Mouse (Mus musculus) gonadal fat pad, adult 2 months (tissue): ENCODE measurements at regions not wholly inside any gene's neighbourhood (a gene's known extent, or its start where the extent isn't known, plus 50 kb on each side); places are given as distances from the start of the nearest gene placed in this dataset.

Experiments
- DNase-seq: peaks from one replicate; pipeline ENCODE4 v3.0.0-alpha.2; 2012; ENCODE audit warnings: low read depth

GRCm38 (mm10) chr8:8274987-8275386, 386.1 kb downstream of the Efnb2 start:
- DNase-seq = no peak

- DNase-seq = no peak
These were observed 386.8 kb downstream of the Efnb2 start for GRCm38 (mm10) chr8:8274211-8274641.

- no peak for DNase-seq
These were observed 402.2 kb downstream of the Efnb2 start for GRCm38 (mm10) chr8:8258855-8259254.

DNA sequence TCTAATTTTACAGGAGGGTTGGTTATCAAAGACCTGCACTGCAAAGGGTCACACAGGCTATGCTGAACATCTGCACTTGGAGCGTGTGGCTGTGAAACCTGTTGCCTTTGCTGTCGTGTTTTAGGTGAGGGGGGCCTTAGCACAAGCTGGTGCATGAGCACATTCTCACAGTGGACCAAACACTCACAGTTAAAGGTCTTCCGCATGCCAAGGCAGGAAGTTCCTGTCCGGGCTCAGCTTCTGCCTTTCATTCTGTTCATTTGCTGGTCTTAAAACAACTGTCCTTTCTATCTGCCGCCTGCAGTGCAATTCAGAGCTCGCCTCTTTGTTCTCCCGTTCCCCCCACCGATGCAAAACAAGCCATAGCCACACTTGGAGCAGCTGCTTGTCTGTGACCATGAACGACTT, 402.8 kb downstream of the Efnb2 start:
- DNase-seq = no peak

GRCm38 (mm10) chr8:8256327-8256726, 404.7 kb downstream of the Efnb2 start:
- DNase-seq = no peak

- no peak for DNase-seq
These were observed 406.6 kb downstream of the Efnb2 start for GRCm38 (mm10) chr8:8254446-8254845.

DNA sequence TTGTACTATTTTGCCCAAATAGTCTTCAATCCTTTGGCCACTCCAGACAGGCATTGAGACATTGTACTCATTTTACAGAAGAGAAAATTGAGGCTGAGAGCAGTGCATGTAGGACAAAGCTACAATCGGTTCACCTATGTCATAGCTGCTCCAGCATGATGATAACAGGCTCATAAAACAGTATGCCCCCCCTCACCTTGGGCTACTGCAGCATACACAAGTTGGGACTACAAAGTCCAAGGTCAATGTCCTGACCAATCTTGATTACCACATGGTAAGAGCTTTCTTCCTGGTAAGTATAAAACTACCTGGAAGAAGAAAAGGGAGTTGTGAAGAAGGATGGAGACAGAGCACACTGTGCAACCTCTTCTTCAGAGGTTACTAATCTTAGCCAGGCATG, 416.4 kb downstream of the Efnb2 start:
- no peak for DNase-seq

GRCm38 (mm10) chr8:8241755-8242501, 419.1 kb downstream of the Efnb2 start:
- DNase-seq = no peak

DNA sequence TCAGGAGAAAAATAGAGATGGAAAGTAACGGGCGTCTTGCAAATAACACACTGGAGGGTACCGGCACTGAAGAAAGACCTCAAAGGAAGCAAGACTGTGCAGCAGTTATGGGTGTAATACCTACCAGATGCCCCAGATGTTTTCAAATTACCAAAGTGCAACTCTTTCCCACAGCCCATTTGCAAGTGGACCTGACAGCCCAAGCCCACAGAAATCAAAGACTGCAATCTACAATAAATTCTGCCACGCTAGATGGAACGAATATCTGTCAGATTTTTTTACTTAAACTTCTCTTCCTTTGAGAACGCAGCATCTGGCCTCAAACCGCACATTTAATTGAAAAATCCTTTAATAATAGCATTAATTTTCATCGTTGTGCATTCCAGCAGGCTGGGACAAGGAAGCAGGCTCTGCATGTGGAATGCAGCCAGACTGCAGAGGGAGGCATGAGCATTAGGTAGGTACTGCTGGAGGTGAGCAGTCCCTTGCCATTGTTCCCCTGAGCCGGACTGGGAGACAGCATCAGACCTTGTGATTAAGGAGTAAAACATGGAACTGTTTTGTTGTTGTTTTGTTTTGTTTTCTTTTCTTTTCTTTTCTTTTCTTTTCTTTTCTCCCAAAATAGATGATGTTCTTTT, 419.9 kb downstream of the Efnb2 start:
- no peak for DNase-seq

DNA sequence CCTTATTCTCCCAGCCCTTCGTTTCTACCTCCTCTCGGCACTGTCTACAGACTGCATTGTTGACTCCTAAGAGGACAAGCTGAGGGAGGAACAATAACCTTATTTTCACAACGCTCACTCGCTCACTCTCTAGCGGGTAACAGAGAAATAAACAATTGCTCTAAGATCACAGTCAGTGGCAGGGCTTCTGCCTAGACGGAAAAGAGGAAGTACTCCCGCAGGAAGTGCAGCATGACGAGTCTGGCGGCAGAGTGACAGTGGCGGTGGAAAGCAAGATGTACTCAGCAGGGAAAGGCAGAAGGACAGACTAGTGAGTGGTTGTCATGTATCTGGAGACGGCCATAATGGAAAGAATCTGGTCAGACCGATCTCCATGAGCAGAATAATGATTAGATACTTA, 421.6 kb downstream of the Efnb2 start:
- DNase-seq = no peak

DNA sequence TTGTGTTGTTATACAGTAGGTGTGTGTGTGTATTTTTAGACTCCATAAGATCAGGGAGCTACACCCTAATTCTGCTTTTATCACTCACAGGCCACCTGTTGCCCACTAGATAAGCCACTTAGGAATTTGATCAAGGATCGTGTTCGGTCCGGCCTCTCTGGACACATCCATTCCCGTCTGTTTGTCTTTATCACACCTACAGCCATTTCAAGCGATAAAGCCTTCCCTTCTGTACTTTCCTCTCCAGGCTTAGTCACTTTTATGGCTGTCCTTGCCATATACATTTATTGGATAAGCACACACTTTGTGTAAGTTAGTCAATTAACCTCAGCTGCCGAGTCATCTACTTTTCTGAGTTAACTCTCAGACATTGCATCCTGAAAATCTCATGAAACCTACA, 423.0 kb downstream of the Efnb2 start:
- no peak for DNase-seq

- no peak for DNase-seq
These were observed 427.4 kb downstream of the Efnb2 start for GRCm38 (mm10) chr8:8233616-8234015.

- DNase-seq = no peak
These were observed 427.9 kb downstream of the Efnb2 start for GRCm38 (mm10) chr8:8233156-8233555.

- DNase-seq = no peak
These were observed 428.9 kb downstream of the Efnb2 start for GRCm38 (mm10) chr8:8231996-8232632.

DNA sequence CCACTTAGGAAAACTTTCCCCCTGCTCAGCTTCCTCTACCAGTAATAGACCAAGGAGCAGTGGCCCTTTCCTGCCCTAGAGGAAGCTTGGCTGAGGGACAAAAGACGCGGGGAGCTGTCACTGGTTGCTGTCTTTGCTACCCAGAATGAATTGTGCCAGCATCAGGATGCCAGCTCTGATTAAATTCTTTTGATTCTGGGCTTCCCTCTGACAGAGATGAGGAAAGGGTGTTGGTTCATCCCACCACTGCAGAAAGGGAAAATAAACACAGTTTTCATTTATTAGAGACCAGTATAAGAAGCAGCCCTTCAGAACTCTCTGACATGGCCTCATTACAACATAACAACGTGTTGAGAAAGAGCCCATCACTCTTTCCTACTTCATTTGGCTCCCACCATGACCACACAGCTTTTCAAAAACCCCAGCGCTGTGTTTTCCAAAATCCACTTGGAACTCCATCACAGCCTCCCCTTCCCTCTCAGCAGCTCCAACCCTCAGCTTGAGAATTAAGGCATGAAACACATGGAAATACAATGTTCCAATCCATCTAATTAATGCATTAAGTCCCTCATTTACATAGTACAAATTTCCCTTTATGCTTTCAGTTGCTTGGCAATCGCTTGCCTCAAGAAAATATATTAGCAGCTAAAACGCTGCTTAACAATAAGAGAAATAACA, 429.6 kb downstream of the Efnb2 start:
- no peak for DNase-seq

GRCm38 (mm10) chr8:8225994-8226393, 435.0 kb downstream of the Efnb2 start:
- no peak for DNase-seq

- DNase-seq = no peak
These were observed 435.7 kb downstream of the Efnb2 start for GRCm38 (mm10) chr8:8225175-8225830.

DNA sequence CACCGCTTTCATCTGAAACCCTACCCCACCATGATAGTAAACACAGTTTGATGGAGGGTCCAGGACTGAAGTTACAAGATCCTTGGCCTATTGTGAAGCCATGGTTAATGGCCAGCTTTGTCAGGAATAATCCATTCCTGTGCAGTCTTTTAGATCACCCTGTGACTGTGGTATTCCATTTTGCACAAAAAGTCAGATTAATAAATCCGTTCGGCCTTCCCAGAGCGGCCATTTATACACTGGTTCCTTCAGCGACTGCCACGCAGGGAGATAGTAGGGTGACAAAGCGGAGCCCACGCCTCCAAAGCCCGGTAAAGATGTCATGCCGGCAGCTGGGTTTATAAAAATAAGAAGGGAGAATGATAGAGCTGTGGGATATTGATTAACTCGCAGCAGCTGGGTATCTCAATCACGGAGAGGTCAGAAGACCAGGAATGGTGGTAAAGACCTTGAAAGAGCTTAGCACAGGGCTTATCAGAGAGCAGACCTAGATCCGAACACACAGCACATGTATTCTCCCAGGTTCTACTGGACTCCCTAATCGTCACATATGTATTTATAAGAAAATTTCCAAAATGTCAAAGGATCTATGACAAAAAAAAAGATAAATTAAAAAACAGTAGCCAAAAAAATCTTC, 440.5 kb downstream of the Efnb2 start:
- DNase-seq = no peak

GRCm38 (mm10) chr8:8219701-8220394, 441.2 kb downstream of the Efnb2 start:
- DNase-seq = no peak

DNA sequence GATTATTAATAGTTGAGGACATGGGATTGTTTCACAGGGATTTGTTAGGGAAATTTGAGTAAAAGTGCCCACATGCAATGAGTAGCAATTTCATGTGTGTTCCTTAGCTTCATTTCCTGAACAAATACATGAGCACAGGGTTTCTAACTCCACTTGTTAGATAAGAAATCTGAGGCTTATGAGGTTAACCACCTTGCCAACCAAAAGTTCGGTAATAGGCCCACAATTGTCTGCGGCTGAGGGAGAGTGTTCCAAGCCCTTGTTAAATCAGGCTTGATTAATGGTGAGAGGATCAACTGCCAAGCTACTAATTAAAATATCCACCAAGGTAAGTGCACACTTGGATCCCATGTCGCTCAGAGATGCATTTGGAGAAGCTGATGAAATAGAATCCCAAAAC, 468.0 kb downstream of the Efnb2 start:
- no peak for DNase-seq

- DNase-seq = no peak
These were observed 475.0 kb downstream of the Efnb2 start for GRCm38 (mm10) chr8:8186046-8186445.
